Mouse (Mus musculus): ENCODE results near the gene Serpine2. TPM values are rescaled to one million over a fixed set of nuclear protein-coding genes. Genes with fewer than 3 reads are reported as not detected.

The Serpine2 gene
- polyA plus RNA-seq, 1 experiment, result not detected

- no peak for TF ChIP-seq GATA1 (IDR thresholded peaks at IDR 0.05; ENCODE audit: low read length)
Measured at GRCm38 (mm10) chr1:79752714-79753340, 108.2 kb downstream of the Serpine2 start.

GRCm38 (mm10) chr1:79752015-79752695, 108.8 kb downstream of the Serpine2 start:
- no peak for TF ChIP-seq GATA1 (IDR thresholded peaks at IDR 0.05; ENCODE audit: low read length)

- TF ChIP-seq GATA1 (IDR thresholded peaks at IDR 0.05; ENCODE audit: low read length), result no peak
Measured at GRCm38 (mm10) chr1:79751186-79751585, 109.8 kb downstream of the Serpine2 start.

- no peak for TF ChIP-seq GATA1 (IDR thresholded peaks at IDR 0.05; ENCODE audit: low read length)
Measured at GRCm38 (mm10) chr1:79746056-79746455, 114.9 kb downstream of the Serpine2 start.

Other genes starting within 250 kb of the Serpine2 start
- 2.1 and 2.8 TPM in 2 replicates for gene Ap1s3, start 189.2 kb downstream of the Serpine2 start, polyA plus RNA-seq (2012)
- 57.7 and 61.1 TPM in 2 replicates for gene Mrpl44, start 85.2 kb downstream of the Serpine2 start, polyA plus RNA-seq (2012)
- 73.9 and 99.0 TPM in 2 replicates for gene Wdfy1, start 85.0 kb downstream of the Serpine2 start, polyA plus RNA-seq (2012)

Measured in G1E-ER4 (cell line).